Mouse (Mus musculus) liver, postnatal 0 days (tissue): ENCODE results near the gene Bglap. TPM values are rescaled to one million over a fixed set of nuclear protein-coding genes. Genes with fewer than 3 reads are reported as not detected.

Experiments used
- ATAC-seq: fragments of 200-750 bp; cut with Nextera tagmentation; 2 replicates; pipeline ENCODE4 v1.8.0; 2017; ENCODE audit warnings: mild to moderate bottlenecking, moderate library complexity
- DNase-seq: peaks from one replicate; pipeline ENCODE4 v3.0.0-alpha.2; 2016
- H3K27ac ChIP-seq: fragments of 300-500 bp; sonication (generic); 2 replicates; pipeline ENCODE4 v1.5.1; 2014; ENCODE audit warnings: antibody characterized with exemption, moderate library complexity, mild to moderate bottlenecking, low read depth
- H3K27me3 ChIP-seq: fragments of 300-500 bp; sonication (generic); 2 replicates; pipeline ENCODE4 v1.6.1; 2014; ENCODE audit warnings: low read length, control low read depth, mixed read lengths; ENCODE audit not compliant: insufficient read depth
- H3K36me3 ChIP-seq: fragments of 300-500 bp; sonication (generic); replicated peaks from 2 replicates; pipeline ENCODE4 v1.6.1; 2014; ENCODE audit warnings: mild to moderate bottlenecking, control low read depth, low read length, moderate library complexity, mixed read lengths; ENCODE audit not compliant: insufficient read depth
- H3K4me1 ChIP-seq: fragments of 300-500 bp; sonication (generic); 2 replicates; pipeline ENCODE4 v1.6.1; 2014; ENCODE audit warnings: antibody characterized with exemption, mild to moderate bottlenecking, control low read depth; ENCODE audit not compliant: insufficient read depth
- H3K4me2 ChIP-seq: fragments of 300-500 bp; sonication (generic); 2 replicates; pipeline ENCODE4 v1.6.1; 2014; ENCODE audit warnings: low read depth, mild to moderate bottlenecking, low read length, moderate library complexity, mixed read lengths
- H3K4me3 ChIP-seq: fragments of 300-500 bp; sonication (generic); 2 replicates; pipeline ENCODE4 v1.5.1; 2014; ENCODE audit warnings: low read depth, low read length
- H3K9ac ChIP-seq: fragments of 300-500 bp; sonication (generic); replicated peaks from 2 replicates; pipeline ENCODE4 v1.6.1; 2014; ENCODE audit warnings: mild to moderate bottlenecking, moderate library complexity
- H3K9me3 ChIP-seq: fragments of 300-500 bp; sonication (generic); 2 replicates; pipeline ENCODE4 v1.6.1; 2016; ENCODE audit warnings: mild to moderate bottlenecking, control low read depth, low read length, mixed read lengths
- CTCF ChIP-seq: sonication (generic); IDR thresholded peaks from 2 replicates; pipeline ENCODE4 v1.5.1; 2016; ENCODE audit warnings: antibody characterized with exemption, low read depth
- EP300 ChIP-seq: IDR thresholded peaks from 2 replicates; pipeline ENCODE4 v1.6.1; 2016; ENCODE audit warnings: antibody characterized with exemption, low read depth, mild to moderate bottlenecking
- WGBS: fragments of 180-500 bp; shearing (Covaris S2); extraction: QIAGEN DNeasy Blood & Tissue Kit; methylation state at CpG from one replicate; pipeline ENCODE4 v1.1.7; 2014; ENCODE audit not compliant: insufficient replicate concordance; 5-methylcytosine and 5-hydroxymethylcytosine counted together
- polyA plus RNA-seq: library from polyadenylated mRNA; unstranded; fragments of >200 nt; fragmentation: Nextera tagmentation; extraction: Ambion mirVana; gene quantifications from 2 replicates; pipeline ENCODE4 v1.2.1, GENCODE M21; 2015

The Bglap gene
- polyA plus RNA-seq, 1 experiment from 2014 or later = not detected

- Histone ChIP-seq H3K27me3 (no peaks in the 10 kb centered on the region), H3K4me1 (no peaks in the 10 kb centered on the region), H3K4me3 (no peak overlapping the region), H3K27ac (no peak overlapping the region), H3K9ac (no peak overlapping the region), H3K36me3 (peaks cover 96% of the 10 kb centered on the region), H3K9me3 (no peaks in the 10 kb centered on the region), H3K4me2 (no peak overlapping the region)
- DNase-seq = no peak
- WGBS = 94% methylated on average over 8 of the region's 8 CpGs
- TF ChIP-seq EP300 (no peak), CTCF (peak; percentile 37)
- ATAC-seq = no peak
Measured at GRCm38 (mm10) chr3:88354396-88355165, 29.7 kb downstream of the Bglap start.

GRCm38 (mm10) chr3:88352907-88353306 lies 31.4 kb downstream of the Bglap start:
- Histone ChIP-seq H3K9ac (no peak overlapping the region), H3K4me1 (no peaks in the 10 kb centered on the region), H3K36me3 (peaks cover 97% of the 10 kb centered on the region), H3K9me3 (no peaks in the 10 kb centered on the region), H3K27ac (no peak overlapping the region), H3K4me2 (no peak overlapping the region), H3K27me3 (no peaks in the 10 kb centered on the region), H3K4me3 (no peak overlapping the region)
- TF ChIP-seq EP300 (no peak), CTCF (no peak)
- ATAC-seq (no peak), DNase-seq (no peak)
- 93% methylated on average over 9 of the region's 9 CpGs for WGBS

- ATAC-seq (no peak), DNase-seq (no peak)
- no peak overlapping the region for H3K4me2 ChIP-seq
- H3K27me3 ChIP-seq = no peaks in the 10 kb centered on the region
- H3K27ac ChIP-seq = no peak overlapping the region
- peaks cover 96% of the 10 kb centered on the region for H3K36me3 ChIP-seq
- TF ChIP-seq CTCF = no peak
- TF ChIP-seq EP300 = no peak
- no peaks in the 10 kb centered on the region for H3K4me1 ChIP-seq
- no peak overlapping the region for H3K9ac ChIP-seq
- no peak overlapping the region for H3K4me3 ChIP-seq
- WGBS = 92% methylated on average over 13 of the region's 13 CpGs
- no peaks in the 10 kb centered on the region for H3K9me3 ChIP-seq
Measured at GRCm38 (mm10) chr3:88350732-88351131, 33.5 kb downstream of the Bglap start.

GRCm38 (mm10) chr3:88339006-88339405 lies 45.3 kb downstream of the Bglap start:
- no peak overlapping the region for H3K9ac ChIP-seq
- H3K4me1 ChIP-seq = peaks cover 35% of the 10 kb centered on the region
- peak overlapping the region; percentile 78 for H3K4me2 ChIP-seq
- no peak for TF ChIP-seq CTCF
- no peak for TF ChIP-seq EP300
- DNase-seq (no peak), ATAC-seq (no peak)
- peak overlapping the region; percentile 6; the same call in 1 of the 2 replicates for H3K4me3 ChIP-seq
- H3K27ac ChIP-seq = peak overlapping the region; percentile 98
- H3K9me3 ChIP-seq = no peaks in the 10 kb centered on the region
- no peaks in the 10 kb centered on the region for H3K27me3 ChIP-seq
- 70% methylated on average over 3 of the region's 3 CpGs for WGBS
- H3K36me3 ChIP-seq = peaks cover 31% of the 10 kb centered on the region

- peak overlapping the region; percentile 6; the same call in 1 of the 2 replicates for H3K4me3 ChIP-seq
- H3K27ac ChIP-seq = peak overlapping the region; percentile 98
- TF ChIP-seq EP300 (peak; percentile 57), CTCF (no peak)
Measured at GRCm38 (mm10) chr3:88338316-88338715, 45.9 kb downstream of the Bglap start.

GRCm38 (mm10) chr3:88337367-88338020 lies 46.8 kb downstream of the Bglap start:
- Histone ChIP-seq H3K4me2 (peak overlapping the region; percentile 78), H3K36me3 (peaks cover 16% of the 10 kb centered on the region), H3K4me1 (peaks cover 37% of the 10 kb centered on the region), H3K9me3 (no peaks in the 10 kb centered on the region), H3K4me3 (peak overlapping the region; percentile 92), H3K27ac (peak overlapping the region; percentile 98), H3K9ac (peak overlapping the region; percentile 90; the same call in 1 of the 2 replicates), H3K27me3 (no peaks in the 10 kb centered on the region)
- 0 out of 2 replicates have a peak, but pooled peaks have one; percentile 6 for ATAC-seq
- peak; percentile 44 for DNase-seq
- 43% methylated on average over 11 of the region's 11 CpGs for WGBS
- TF ChIP-seq CTCF = no peak
- no peak for TF ChIP-seq EP300

More at GRCm38 (mm10) chr3:88338316-88338715, 45.9 kb downstream of the Bglap start:
- WGBS = 39% methylated on average over 7 of the region's 7 CpGs
- Histone ChIP-seq H3K36me3 (peaks cover 24% of the 10 kb centered on the region), H3K9ac (peak overlapping the region; percentile 21; the same call in 1 of the 2 replicates), H3K27me3 (no peaks in the 10 kb centered on the region), H3K9me3 (no peaks in the 10 kb centered on the region), H3K4me1 (peaks cover 37% of the 10 kb centered on the region), H3K4me2 (peak overlapping the region; percentile 78)
- no peak for ATAC-seq
- no peak for DNase-seq
